Mouse (Mus musculus): ENCODE results near the gene Gm49361. TPM values are rescaled to one million over a fixed set of nuclear protein-coding genes. Genes with fewer than 3 reads are reported as not detected.
"Not testable (repeated sequence)": the region's sequence is repeated elsewhere in the genome, so short reads cannot be mapped to it uniquely, and the experiment has no call there.

Gene Gm49361
- total RNA-seq, 2 experiments from 2014 or later, result 0.30 to 2.5 TPM

GRCm38 (mm10) chr14:57691316-57691715 lies 54.6 kb downstream of the Gm49361 start:
- no peak for DNase-seq (ENCODE audit: low spot score in 2 of 2)

GRCm38 (mm10) chr14:57690681-57691080 lies 55.2 kb downstream of the Gm49361 start:
- no peak for DNase-seq (ENCODE audit: low spot score in 2 of 2)

- not testable (repeated sequence) for DNase-seq (ENCODE audit: low spot score in 2 of 2)
Observed at GRCm38 (mm10) chr14:57688066-57688465, 57.8 kb downstream of the Gm49361 start.

DNA sequence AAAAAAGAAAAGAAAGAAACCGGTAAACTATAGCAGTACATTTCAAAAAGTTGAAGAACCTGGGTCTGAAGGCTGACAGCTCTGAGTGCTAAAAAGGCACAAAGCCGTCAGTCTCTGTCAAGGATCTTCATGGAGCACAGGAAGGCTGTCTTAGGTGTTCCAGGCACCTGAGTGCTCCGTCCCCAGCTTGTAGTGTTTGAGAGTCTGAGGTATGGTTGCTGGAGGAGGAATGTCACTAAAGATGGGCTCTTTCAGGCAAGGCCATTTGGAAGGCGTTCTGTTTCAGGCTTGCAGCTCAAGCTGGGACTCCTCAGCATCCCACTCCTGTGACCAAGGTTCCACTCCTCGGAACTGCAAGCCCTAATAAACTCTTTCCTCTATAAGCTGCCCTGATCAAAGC lies 58.5 kb downstream of the Gm49361 start:
- no peak for DNase-seq (ENCODE audit: low spot score in 2 of 2)

DNA sequence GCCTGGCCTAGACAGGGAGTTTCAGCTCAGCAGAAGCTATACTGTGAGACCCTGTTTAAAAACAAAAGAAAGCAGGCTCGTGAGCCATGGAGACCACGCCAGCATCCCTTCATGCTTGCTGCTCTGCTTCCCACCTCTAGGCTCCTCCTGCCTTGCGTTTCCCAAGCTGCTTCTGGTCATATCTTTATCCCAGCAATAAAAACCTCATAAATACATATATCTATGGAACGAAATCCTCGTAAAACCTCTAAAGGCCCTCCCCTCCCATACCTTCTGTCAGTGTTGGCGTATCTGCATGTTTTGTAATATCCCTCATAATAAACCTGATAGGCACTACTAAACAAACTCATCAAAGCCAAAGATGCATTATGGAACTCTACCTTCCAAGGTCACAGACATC lies 59.3 kb downstream of the Gm49361 start:
- DNase-seq (ENCODE audit: low spot score in 2 of 2), result no peak

GRCm38 (mm10) chr14:57684579-57684978 lies 61.3 kb downstream of the Gm49361 start:
- peak in 1 of 2 experiments; percentile 72 for DNase-seq (ENCODE audit: low spot score in 2 of 2)

- no peak for DNase-seq (ENCODE audit: low spot score in 2 of 2)
Observed at GRCm38 (mm10) chr14:57682751-57683150, 63.2 kb downstream of the Gm49361 start.

GRCm38 (mm10) chr14:57679958-57680535 lies 65.9 kb downstream of the Gm49361 start:
- peak; percentile 76 to 92 for DNase-seq (ENCODE audit: low spot score in 2 of 2)

DNA sequence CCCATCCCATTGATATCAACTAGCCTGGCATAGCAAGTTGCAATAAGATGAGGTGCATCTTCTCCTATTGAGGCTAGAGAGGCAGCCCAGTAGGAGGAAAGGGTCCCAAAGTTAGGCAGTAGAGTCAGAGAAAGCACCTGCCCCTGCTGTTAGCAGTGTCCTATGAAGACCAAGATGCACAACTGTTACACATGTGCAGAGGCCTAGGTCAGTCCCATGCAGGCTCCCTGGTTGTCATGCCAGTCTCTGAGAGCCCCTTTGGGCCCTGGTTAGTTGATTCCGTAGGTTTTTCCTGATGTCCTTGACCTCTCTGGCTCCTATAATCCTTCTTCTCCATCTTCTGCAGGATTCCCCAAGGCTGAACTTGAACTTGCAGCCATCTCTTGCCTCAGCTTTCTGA lies 66.4 kb downstream of the Gm49361 start:
- no peak for DNase-seq (ENCODE audit: low spot score in 2 of 2)

- no peak for DNase-seq (ENCODE audit: low spot score in 2 of 2)
Observed at GRCm38 (mm10) chr14:57675481-57675880, 70.4 kb downstream of the Gm49361 start.

GRCm38 (mm10) chr14:57665628-57665950 lies 80.3 kb downstream of the Gm49361 start:
- DNase-seq (ENCODE audit: low spot score in 2 of 2), result peak in 1 of 2 experiments; percentile 6

- DNase-seq (ENCODE audit: low spot score in 2 of 2), result peak; percentile 81 to 88
Observed at GRCm38 (mm10) chr14:57664822-57665627, 80.9 kb downstream of the Gm49361 start, which contains the start of gene Xpo4. TSS of gene Xpo4 (minus strand) at chr14:57665430.

DNA sequence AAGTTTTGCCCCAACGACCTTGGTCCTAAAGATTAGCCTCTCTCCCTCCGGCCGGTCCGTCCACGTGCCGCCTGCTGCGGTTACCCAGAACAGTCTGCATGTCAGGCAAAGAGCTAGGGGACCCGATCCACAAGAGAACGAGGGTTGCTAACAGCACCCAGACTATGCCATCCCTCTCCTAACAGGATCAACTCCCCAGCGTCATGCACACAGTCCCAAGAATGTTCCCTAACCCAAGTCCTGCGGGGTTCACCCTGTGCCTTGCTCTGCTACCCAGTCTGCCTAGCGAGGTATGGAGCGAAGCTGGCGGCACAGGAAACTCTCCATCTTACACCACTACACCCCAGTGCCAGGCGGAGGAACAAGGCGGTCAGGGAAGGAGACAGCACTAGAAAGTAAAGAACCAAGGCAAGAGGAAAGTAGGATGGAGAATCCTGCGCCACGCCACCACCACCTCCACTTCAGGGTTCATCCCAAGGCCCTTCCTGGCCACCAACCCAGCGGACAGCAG lies 81.5 kb downstream of the Gm49361 start:
- peak in 1 of 2 experiments; percentile 7 for DNase-seq (ENCODE audit: low spot score in 2 of 2)

GRCm38 (mm10) chr14:57663630-57664029 lies 82.3 kb downstream of the Gm49361 start:
- DNase-seq (ENCODE audit: low spot score in 2 of 2), result no peak

DNA sequence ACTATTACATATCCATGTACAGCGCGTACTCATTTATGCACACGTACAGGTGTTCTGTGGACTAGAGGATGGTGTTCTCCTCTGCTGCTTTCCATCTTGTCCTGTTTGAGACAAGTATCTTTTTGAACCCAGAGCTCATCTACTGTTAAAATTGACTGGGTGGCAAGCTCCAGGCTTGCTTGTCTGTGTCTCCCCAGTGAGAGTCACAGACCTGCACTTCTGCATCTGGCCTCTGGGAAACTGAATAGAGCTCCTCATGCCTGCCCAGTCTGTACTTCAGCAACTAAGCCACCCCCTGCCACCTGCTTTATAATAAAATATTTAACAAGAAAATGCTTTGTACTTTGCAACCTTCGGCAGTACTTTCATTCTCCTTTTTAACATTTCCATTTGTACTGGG lies 87.6 kb downstream of the Gm49361 start:
- no peak for DNase-seq (ENCODE audit: low spot score in 2 of 2)

DNA sequence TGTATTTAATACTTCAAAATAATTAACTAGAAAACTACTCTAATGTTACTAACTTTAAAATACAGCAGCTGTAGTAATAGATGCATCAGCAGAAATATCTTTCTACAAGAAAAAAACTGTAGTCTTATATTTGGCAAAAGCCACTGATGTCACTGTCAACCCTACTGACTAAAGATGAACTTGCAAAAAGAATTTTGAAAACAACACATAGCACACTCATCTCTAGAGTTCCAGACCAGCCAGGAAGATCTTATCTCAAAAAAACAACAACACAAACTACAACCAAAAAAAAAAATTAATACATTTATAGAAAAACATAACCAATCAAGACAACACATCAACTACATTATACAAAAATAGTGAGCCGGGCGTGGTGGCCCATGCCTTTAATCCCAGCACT lies 88.4 kb downstream of the Gm49361 start:
- DNase-seq (ENCODE audit: low spot score in 2 of 2), result no peak

DNA sequence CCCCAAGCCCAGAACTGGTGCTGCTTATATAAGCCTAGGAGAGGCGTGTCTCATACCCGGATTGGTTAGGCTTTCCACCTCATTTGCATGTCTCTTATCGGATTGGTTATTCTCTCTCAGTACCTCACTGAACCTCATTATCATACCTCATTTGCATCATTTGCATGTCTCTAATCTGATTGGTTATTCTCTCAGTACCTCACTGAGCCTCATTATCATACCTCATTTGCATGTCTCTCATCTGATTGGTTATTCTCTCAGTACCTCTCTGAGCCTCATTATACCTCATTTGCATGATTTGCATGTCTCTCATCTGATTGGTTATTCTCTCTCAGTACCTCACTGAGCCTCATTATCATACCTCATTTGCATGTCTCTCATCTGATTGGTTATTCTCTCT lies 89.4 kb downstream of the Gm49361 start:
- DNase-seq (ENCODE audit: low spot score in 2 of 2), result not testable (repeated sequence)

DNA sequence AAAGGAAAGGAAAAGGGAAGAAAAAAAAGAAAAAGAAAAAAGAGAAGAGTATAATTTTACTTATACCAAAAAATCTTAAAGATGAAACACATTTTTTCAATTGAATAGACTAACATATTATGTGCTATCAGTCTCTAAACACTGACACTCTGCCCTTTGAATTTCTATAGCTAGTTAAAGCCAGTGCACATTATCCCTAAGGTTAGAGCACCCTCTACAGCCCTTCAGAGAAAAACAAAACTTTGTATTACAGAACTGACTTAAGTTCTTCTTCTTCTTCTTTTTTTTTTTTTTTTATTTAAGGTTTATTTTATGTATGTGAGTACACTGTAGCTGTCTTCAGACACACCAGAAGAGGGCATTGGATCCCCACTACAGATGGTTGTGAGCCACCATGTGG lies 96.4 kb downstream of the Gm49361 start:
- no peak for DNase-seq (ENCODE audit: low spot score in 2 of 2)

GRCm38 (mm10) chr14:57646155-57646554 lies 99.7 kb downstream of the Gm49361 start:
- no peak for DNase-seq (ENCODE audit: low spot score in 2 of 2)

- no peak for DNase-seq (ENCODE audit: low spot score in 2 of 2)
Observed at GRCm38 (mm10) chr14:57639153-57639552, 106.8 kb downstream of the Gm49361 start.

- DNase-seq (ENCODE audit: low spot score in 2 of 2), result no peak
Observed at GRCm38 (mm10) chr14:57634141-57634540, 111.8 kb downstream of the Gm49361 start.

DNA sequence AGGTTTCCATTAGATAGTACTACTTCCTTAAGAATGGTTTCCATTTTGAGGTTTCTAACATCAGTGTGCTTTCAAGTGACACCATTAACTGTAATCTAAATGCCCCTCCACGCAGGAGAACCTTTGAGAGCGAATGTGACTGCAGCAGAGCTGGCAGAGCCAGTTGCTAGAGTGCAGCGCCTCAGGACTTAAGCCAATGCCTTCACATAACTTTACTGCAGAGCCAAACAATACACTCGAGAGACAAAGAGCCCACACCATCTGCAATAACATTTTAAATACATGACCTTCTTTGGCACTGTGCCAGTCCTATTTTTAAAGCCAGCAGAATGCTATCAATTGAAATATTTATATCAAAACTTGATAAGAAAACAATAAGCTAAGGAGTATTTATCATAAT lies 116.3 kb downstream of the Gm49361 start:
- DNase-seq (ENCODE audit: low spot score in 2 of 2), result no peak

DNA sequence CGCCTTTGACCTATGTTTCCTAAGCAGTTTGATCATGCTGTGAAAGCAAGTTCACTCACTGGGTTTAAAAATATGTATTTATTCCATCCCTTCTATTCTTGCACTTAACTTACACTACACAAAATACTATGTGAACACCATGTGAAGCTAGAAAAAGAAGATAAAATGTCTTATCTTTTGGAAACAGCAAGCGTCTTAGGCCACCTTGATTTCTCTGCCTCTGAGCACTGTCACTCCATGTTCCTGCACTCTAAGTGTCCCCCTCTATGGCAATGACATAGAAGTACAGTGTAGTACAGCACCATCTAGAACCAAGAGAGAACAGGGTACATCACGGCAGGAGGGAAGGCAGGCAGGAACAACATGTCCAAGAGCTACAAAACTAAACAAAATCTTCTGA lies 123.0 kb downstream of the Gm49361 start:
- DNase-seq (ENCODE audit: low spot score in 2 of 2), result no peak

All from layer of hippocampus, adult 18-20 months (tissue).